Mouse (Mus musculus): ENCODE data around the gene Thada. TPM values are rescaled to one million over a fixed set of nuclear protein-coding genes. Genes with fewer than 3 reads are reported as not detected.

Gene Thada
- total RNA-seq, 4 experiments from 2014 or later: 15.0 to 17.3 (median 15.6) TPM

DNA sequence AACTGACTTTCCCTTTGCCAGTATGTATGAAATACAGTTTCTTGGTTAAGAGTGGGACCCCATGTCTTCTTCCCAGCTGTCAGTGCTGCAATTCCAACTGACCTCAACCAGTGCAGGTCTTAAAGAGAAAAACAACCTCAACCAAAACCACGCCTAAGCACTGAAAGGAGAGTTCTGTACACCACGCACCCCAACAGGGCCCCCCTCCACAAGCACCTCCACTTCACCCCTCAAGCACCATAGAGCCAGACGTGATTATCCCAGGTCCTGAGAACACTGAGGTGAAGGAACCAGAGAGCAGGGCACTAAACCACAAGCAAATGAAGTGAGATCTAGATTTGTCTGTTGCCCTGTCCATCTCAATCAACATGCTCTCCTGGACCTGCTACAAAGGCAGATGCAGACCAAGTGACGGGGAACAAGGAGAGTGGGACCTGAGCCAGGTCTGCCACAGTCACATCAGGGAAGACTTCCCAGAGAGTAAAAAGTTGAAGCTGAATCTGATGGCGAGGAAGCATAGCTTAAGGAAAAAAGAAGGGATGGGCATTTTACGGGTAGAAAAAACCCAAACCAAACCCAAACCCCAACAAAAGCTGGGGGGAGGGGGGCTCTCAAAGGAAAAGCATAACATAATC, 93.5 kb downstream of the Thada start:
- DNase-seq (ENCODE audit: low spot score in 2 of 2): no peak

- DNase-seq (ENCODE audit: low spot score in 2 of 2): no peak
These were observed 95.6 kb downstream of the Thada start for GRCm38 (mm10) chr17:84370385-84370784.

GRCm38 (mm10) chr17:84369769-84370168, 96.2 kb downstream of the Thada start:
- no peak for DNase-seq (ENCODE audit: low spot score in 2 of 2)

DNA sequence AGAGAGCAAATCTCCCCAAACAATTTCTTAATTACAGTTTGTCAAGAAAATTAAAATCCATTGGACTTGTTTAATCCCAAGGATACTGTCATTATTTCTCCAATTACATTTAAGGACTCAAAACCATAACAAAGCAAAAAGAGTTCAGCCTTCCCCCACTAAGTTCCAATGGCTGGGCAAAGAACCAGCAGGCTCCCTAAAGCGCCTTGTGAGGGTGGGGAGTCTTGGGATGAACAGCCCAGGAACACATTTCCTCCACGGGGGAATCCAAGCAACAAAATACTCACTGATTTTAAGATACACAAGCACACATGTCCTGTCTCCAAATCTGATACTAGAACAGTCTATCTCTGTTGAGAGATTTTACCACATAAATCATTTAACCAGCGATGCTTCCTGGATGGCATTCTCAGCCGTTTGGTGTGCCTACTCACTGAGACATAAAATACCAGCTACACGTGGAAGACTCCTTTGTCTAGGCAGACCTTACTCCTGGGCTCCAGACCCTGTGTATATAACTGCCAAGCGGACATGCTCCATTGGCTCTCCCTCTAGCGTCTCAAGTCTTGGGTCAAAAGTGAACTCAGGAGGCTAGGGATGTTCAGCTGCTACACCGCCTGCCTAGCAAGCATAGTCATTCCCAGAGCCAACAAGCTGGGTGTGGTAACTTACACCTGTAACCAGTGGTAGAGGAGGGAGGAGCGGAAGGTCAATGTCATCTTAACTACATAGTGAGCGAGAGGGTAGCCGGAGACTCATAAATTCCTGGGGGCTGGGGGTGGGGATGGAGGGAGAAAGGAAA, 97.6 kb downstream of the Thada start:
- no peak for DNase-seq (ENCODE audit: low spot score in 2 of 2)

DNA sequence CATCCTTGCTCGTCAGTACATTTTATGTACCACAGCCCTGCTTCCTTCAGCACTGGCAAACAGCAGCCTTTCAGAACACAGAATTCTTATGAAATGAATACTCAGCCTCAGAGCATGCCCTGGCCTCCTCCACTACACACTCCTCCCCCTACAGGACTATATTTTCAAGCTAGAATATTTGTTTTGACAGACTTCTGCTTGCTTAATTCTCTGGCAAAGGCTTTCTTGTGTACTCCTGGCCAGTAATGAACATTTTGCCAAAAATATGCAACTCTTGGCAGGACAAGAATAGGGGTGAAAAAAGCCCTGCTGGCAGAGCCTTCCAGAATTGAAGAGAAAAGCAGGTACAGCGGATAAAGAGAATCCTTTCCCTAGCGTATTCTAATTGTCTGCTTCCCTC, 98.3 kb downstream of the Thada start:
- no peak for DNase-seq (ENCODE audit: low spot score in 2 of 2)

DNA sequence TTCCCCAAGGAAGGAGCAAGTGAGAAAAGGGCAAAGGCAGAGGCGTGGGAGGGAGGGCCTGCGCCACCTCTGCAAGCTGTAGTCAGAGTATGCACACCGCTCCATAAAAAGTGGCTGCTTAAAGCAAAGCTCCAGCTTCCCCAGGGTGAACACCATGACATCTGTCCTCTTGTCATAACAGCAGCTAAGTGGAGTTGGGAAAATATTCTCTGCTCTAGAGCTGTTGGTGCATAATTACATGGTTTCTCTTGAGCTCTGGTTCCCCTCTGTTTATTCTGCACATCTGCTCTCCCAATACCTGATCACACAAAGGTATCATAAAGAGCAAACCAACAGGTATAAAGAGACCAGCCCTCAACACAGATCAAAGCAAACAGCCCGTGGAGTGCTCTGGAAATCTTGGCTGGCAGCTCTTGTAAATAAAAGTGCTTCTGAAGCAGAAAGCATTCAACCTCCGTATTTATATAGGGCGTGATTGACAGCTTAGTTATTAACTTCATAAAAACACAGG, 100.2 kb downstream of the Thada start:
- no peak for DNase-seq (ENCODE audit: low spot score in 2 of 2)

GRCm38 (mm10) chr17:84365006-84365716, 100.8 kb downstream of the Thada start:
- no peak for DNase-seq (ENCODE audit: low spot score in 2 of 2)

DNA sequence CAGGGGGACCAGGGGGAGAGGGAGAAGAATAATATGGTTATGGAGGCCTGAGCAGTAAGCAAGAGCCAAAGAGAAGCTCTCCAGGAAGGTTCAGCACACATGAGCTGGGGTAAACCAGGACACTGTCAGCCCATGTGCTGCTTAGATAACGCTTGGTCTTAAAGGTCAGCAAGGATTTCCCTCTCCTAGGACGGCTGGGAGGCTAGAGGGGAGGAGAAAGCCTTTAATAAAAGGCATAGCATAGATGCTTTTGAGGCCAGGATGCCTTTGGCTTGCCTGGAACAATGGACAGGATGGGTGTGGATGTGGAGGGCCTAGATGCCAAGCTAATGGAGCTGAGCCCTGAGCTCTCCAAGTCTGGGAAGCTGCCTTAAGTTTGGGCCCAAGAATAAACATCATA, 102.6 kb downstream of the Thada start:
- DNase-seq (ENCODE audit: low spot score in 2 of 2): no peak

- no peak for DNase-seq (ENCODE audit: low spot score in 2 of 2)
These were observed 103.3 kb downstream of the Thada start for GRCm38 (mm10) chr17:84362581-84363286.

DNA sequence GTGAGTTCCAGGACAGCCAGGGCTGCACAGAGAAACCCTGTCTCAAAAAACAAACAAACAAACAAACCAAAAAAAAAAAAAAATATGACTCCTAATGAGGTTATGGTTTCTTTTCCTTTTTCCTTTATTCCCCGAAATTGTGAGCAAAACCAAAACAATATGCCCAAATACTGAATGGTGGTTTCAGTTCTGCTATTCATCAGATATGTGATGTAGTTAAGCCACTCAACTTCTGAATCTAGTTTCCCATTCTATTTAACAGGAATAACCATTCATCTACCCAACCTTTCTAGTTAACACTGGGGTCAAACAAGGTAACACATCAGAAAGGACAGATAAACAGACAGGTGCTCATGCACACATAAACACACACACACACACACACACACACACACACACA, 105.0 kb downstream of the Thada start:
- DNase-seq (ENCODE audit: low spot score in 2 of 2): no peak

GRCm38 (mm10) chr17:84359810-84360209, 106.2 kb downstream of the Thada start:
- no peak for DNase-seq (ENCODE audit: low spot score in 2 of 2)

DNA sequence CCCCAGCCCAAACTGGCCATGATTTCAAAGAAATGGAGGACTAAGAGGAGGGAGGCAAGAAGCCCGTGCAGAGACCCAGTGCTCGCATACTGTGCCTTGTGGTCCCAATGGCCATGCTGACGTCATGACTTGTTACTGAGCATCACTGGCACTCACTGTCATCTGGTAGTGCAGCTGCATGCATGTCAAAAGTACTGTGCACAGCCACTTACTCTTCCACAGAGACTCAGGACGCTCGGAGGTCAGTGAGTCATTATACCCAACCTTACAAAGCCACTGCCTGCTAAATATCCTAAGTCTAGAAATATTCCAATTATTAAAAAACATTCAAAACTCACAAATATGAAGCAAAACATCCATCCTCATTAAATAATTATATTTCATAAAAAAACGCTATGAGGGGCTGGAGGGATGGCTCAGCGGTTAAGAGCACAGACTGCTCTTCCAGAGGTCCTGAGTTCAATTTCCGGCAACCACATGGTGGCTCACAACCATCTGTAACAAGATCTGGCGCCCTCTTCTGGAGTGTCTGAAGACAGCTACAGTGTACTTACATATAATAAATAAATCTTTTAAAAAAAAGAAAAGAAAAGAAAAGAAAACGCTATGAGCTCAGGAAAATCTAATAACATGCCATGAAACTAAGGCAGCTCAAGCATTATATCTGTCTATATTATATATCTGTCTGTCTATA, 106.9 kb downstream of the Thada start:
- no peak for DNase-seq (ENCODE audit: low spot score in 2 of 2)

- DNase-seq (ENCODE audit: low spot score in 2 of 2): no peak
These were observed 108.2 kb downstream of the Thada start for GRCm38 (mm10) chr17:84357776-84358175.

DNA sequence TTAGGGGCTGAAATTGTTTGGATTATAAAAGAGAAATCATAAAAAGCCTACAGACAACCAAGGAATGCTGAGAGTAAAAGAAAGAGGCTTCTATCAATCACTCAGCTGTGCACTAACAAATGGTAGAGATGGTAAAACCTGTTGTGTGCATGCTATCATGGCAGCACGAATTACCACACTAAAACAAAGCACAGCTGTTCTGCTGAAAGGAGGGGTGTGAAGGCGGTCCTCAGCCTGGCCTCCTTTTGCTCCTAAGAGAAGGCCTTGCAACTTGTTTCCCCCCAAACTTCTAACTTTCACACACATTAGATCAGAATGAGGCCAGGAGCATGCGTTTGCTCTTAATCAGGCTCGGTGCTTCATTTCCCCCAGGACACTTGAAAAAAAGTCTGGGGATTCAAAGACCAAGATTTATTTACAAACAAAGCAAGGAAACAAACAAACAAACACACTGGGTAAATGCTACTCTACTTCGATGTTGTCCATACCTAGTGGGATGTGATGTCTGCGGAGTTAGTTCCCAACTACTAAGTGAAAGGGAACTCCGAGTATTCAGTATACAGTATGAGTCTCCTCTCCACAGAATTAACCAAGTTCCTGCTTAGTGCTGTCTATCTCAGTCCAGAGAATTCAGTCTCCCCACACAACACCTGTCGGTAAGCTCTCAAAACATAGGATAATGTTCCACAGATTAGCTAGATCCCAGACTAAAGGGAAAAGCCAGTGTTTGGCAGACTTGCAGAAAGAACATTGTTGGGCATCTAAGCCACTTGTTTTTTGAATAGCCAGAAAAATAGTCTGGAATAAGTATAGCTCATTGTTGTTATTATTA, 109.7 kb downstream of the Thada start:
- no peak for DNase-seq (ENCODE audit: low spot score in 2 of 2)

- DNase-seq (ENCODE audit: low spot score in 2 of 2): no peak
These were observed 111.0 kb downstream of the Thada start for GRCm38 (mm10) chr17:84355006-84355405.

- no peak for DNase-seq (ENCODE audit: low spot score in 2 of 2)
These were observed 112.1 kb downstream of the Thada start for GRCm38 (mm10) chr17:84353902-84354311.

- no peak for DNase-seq (ENCODE audit: low spot score in 2 of 2)
These were observed 112.6 kb downstream of the Thada start for GRCm38 (mm10) chr17:84353224-84353901.

GRCm38 (mm10) chr17:84352790-84353154, 113.2 kb downstream of the Thada start:
- no peak for DNase-seq (ENCODE audit: low spot score in 2 of 2)
